Mouse (Mus musculus) liver, adult 2 months (tissue): ENCODE measurements around the gene Sorbs1. TPM values are rescaled to one million over a fixed set of nuclear protein-coding genes. Genes with fewer than 3 reads are reported as not detected.
A peak's percentile ranks its signal among the peaks of the same experiment; 100 is the strongest.

ENCODE experiments used
- DNase-seq: peaks from one replicate; pipeline ENCODE4 v3.0.0-alpha.2; 2011; ENCODE audit warnings: low read depth, low spot score; ENCODE audit errors: extremely low read depth
- H3K27ac ChIP-seq: fragments of 200-500 bp; replicated peaks from 2 replicates; pipeline ENCODE4 v1.5.1; 2012; ENCODE audit warnings: low read depth, mild to moderate bottlenecking, control low read depth, inconsistent platforms, low read length; ENCODE audit not compliant: insufficient read depth
- H3K27me3 ChIP-seq: fragments of 200-500 bp; 2 replicates; pipeline ENCODE4 v1.6.1; 2012; ENCODE audit warnings: mild to moderate bottlenecking, moderate library complexity, low read length, inconsistent platforms; ENCODE audit not compliant: control insufficient read depth, insufficient read depth
- H3K36me3 ChIP-seq: fragments of 200-500 bp; 2 replicates; pipeline ENCODE4 v1.6.1; 2012; ENCODE audit warnings: low read length, inconsistent platforms; ENCODE audit not compliant: control insufficient read depth, insufficient read depth
- H3K4me1 ChIP-seq: fragments of 200-500 bp; 2 replicates; pipeline ENCODE4 v1.6.1; 2011; ENCODE audit warnings: low read length; ENCODE audit not compliant: control insufficient read depth, insufficient read depth
- H3K4me3 ChIP-seq: fragments of 200-500 bp; 2 replicates; pipeline ENCODE4 v1.5.1; 2011; ENCODE audit warnings: low read depth, mild to moderate bottlenecking, control low read depth, low read length, moderate library complexity; ENCODE audit not compliant: insufficient read depth
- H3K79me2 ChIP-seq: fragments of 200-500 bp; 2 replicates; pipeline ENCODE4 v1.6.1; 2012; ENCODE audit warnings: inconsistent platforms, mild to moderate bottlenecking, low read length, moderate library complexity; ENCODE audit not compliant: control insufficient read depth, insufficient read depth
- H3K9ac ChIP-seq: fragments of 200-500 bp; 2 replicates; pipeline ENCODE4 v1.6.1; 2012; ENCODE audit warnings: low read depth, mild to moderate bottlenecking, control low read depth, inconsistent platforms, low read length
- CTCF ChIP-seq: fragments of 200-500 bp; IDR thresholded peaks from 2 replicates; pipeline ENCODE4 v1.5.1; 2011; ENCODE audit warnings: low read depth, low read length, control low read depth
- POLR2A ChIP-seq: fragments of 200-500 bp; IDR thresholded peaks from 2 replicates; pipeline ENCODE4 v1.6.1; 2011; ENCODE audit warnings: low read length, control low read depth; ENCODE audit not compliant: insufficient read depth; ENCODE audit errors: extremely low read depth
- WGBS: fragments of 180-500 bp; shearing (Covaris S2); methylation state at CpG from one replicate; pipeline ENCODE4 v1.1.7; 2018; 5-methylcytosine and 5-hydroxymethylcytosine counted together
- polyA plus RNA-seq: library from polyadenylated mRNA; depleted of rRNA; stranded (reverse); fragments of >200 nt; gene quantifications from 2 replicates; pipeline ENCODE4 v1.2.3, GENCODE M21; 2012
- total RNA-seq: library from RNA; depleted of rRNA; stranded (reverse); fragments of >200 nt; gene quantifications from 2 replicates; pipeline ENCODE4 v1.2.3, GENCODE M21; 2014

Sorbs1 gene
- total and polyA plus RNA-seq, 2 experiments: 12.0 to 41.0 TPM

DNA sequence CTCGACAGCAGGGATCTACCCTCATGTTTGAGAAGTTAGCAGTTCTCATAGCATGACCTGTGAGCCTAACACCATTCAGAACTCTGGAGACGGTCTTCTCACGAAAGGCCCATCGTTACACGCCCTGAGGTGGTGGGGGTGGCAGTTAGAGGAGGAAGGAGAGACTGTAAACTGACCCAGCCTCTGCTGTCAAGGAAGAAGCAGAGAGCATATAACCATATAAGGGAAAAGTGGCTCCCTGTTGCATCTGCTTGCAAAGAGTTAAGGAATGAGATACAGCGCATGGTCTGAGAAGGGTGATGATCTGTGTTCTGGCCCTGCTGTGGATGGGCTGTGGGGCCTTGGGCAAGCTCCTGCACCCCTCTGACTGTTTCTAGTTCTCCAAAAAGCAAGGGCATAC lies 50.7 kb downstream of the Sorbs1 start:
- Histone ChIP-seq H3K36me3 (no peaks in the 10 kb centered on the region), H3K4me3 (no peak overlapping the region), H3K27ac (no peak overlapping the region), H3K9ac (no peak overlapping the region), H3K4me1 (peaks cover 21% of the 10 kb centered on the region), H3K79me2 (peaks cover 29% of the 10 kb centered on the region; the same call in 1 of the 2 replicates), H3K27me3 (no peaks in the 10 kb centered on the region)
- TF ChIP-seq CTCF (no peak), POLR2A (no peak)
- no peak for DNase-seq
- 94% methylated on average over 6 of the region's 6 CpGs for WGBS

GRCm38 (mm10) chr19:40462481-40462880 lies 51.1 kb downstream of the Sorbs1 start:
- TF ChIP-seq POLR2A (no peak), CTCF (no peak)
- H3K4me3 ChIP-seq: no peak overlapping the region
- H3K9ac ChIP-seq: no peak overlapping the region
- no peaks in the 10 kb centered on the region for H3K27me3 ChIP-seq
- peaks cover 20% of the 10 kb centered on the region for H3K4me1 ChIP-seq
- no peaks in the 10 kb centered on the region for H3K36me3 ChIP-seq
- DNase-seq: no peak
- H3K79me2 ChIP-seq: peaks cover 25% of the 10 kb centered on the region; the same call in 1 of the 2 replicates
- 84% methylated on average over 2 of the region's 2 CpGs for WGBS
- H3K27ac ChIP-seq: no peak overlapping the region

- H3K4me3 ChIP-seq: no peak overlapping the region
- H3K27me3 ChIP-seq: no peaks in the 10 kb centered on the region
- TF ChIP-seq CTCF (no peak), POLR2A (no peak)
- DNase-seq: no peak
- peaks cover 19% of the 10 kb centered on the region for H3K4me1 ChIP-seq
- H3K36me3 ChIP-seq: no peaks in the 10 kb centered on the region
- peaks cover 19% of the 10 kb centered on the region; the same call in 1 of the 2 replicates for H3K79me2 ChIP-seq
- H3K27ac ChIP-seq: no peak overlapping the region
- 85% methylated on average over 1 of the region's 1 CpGs for WGBS
- no peak overlapping the region for H3K9ac ChIP-seq
Observed at GRCm38 (mm10) chr19:40461662-40462061, 51.9 kb downstream of the Sorbs1 start.

DNA sequence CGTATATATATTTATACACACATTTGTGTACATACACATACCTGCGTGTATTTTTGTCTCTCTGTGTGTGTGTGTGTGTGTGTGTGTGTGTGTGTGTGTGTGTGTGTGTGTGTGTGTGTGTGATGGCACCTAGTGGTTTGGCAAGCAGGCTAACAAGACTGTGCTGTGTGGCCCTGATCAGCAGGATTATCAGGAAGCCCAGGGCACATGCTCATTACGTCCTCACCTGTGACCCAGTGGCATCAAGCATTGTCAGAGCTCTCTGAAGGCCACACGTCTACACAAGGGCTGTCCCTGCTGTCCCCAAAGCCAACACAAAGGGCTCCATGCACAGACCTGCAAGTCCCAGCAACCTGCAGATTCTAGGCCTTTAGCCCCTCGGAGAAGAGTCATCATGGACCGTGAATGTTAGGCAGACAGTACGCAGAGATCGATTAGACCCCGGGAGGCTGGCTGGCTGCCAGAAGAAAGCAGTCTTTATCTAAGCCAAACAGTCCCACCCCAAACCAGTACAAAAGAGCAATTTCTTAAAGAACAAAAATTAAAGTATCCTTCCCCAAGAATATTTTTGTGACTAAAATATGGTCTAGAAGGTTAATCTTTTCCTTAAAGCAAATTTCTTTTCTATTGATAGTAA lies 52.6 kb downstream of the Sorbs1 start:
- H3K4me1 ChIP-seq: peaks cover 19% of the 10 kb centered on the region
- no peaks in the 10 kb centered on the region for H3K36me3 ChIP-seq
- TF ChIP-seq CTCF: no peak
- no peak for TF ChIP-seq POLR2A
- H3K9ac ChIP-seq: no peak overlapping the region
- no peak overlapping the region for H3K27ac ChIP-seq
- peaks cover 21% of the 10 kb centered on the region; the same call in 1 of the 2 replicates for H3K79me2 ChIP-seq
- peak; percentile 39 for DNase-seq
- H3K27me3 ChIP-seq: no peaks in the 10 kb centered on the region
- 34% methylated on average over 9 of the region's 9 CpGs for WGBS
- no peak overlapping the region for H3K4me3 ChIP-seq

DNA sequence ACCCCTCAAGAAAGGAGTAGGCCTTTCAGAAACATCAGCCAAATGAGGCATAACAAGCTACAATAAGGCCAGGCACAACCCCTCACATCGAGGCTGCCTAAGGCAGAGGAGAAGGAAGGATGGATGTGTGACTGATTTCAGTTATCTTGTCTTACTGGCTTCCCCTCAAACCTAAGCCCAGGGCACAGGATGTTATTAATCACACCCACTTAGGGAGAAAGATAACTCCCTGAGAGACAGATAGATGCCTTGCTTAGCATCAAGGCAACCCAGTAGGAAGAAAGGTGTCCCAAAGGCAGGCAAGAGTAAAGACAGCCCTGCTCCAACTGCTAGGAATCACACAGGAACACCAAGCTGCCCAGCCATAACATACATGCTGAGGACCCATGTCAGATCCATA lies 54.2 kb downstream of the Sorbs1 start:
- Histone ChIP-seq H3K27ac (no peak overlapping the region), H3K36me3 (no peaks in the 10 kb centered on the region), H3K27me3 (no peaks in the 10 kb centered on the region), H3K4me3 (no peak overlapping the region), H3K79me2 (peaks cover 30% of the 10 kb centered on the region; the same call in 1 of the 2 replicates), H3K9ac (no peak overlapping the region), H3K4me1 (peaks cover 14% of the 10 kb centered on the region)
- WGBS: 70% methylated on average over 1 of the region's 1 CpGs
- TF ChIP-seq POLR2A (no peak), CTCF (no peak)
- no peak for DNase-seq

DNA sequence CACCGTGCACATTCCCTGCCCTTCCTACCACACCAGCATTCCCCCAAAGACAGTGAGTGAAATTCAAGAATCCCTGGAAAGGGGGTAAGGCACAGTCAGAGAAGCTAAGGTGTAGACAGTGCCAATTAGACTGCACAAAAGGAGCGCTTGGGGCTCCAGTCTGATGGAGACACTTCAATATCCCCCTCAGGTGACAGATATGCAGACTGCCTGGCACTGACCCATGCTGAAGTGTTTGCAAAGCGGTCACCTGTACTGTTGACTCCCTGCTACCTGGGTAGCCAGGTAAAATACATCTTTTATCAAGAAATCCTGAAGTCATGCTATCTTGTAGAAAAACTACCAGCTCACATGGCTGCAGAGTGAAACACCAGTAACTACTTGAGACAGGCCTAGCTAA lies 54.8 kb downstream of the Sorbs1 start:
- TF ChIP-seq CTCF (no peak), POLR2A (no peak)
- WGBS: 87% methylated on average over 3 of the region's 3 CpGs
- no peak overlapping the region for H3K27ac ChIP-seq

More for the DNA sequence above, 54.8 kb downstream of the Sorbs1 start:
- H3K36me3 ChIP-seq: no peaks in the 10 kb centered on the region
- no peak overlapping the region for H3K9ac ChIP-seq
- no peak overlapping the region for H3K4me3 ChIP-seq
- H3K27me3 ChIP-seq: no peaks in the 10 kb centered on the region
- H3K4me1 ChIP-seq: peaks cover 13% of the 10 kb centered on the region
- H3K79me2 ChIP-seq: peaks cover 33% of the 10 kb centered on the region; the same call in 1 of the 2 replicates
- DNase-seq: no peak
